Mouse (Mus musculus) layer of hippocampus, postnatal 14 days (tissue): ENCODE measurements at regions not wholly inside any gene's neighbourhood (a gene's known extent, or its start where the extent isn't known, plus 50 kb on each side); places are given as distances from the start of the nearest gene placed in this dataset.

Source experiments
- DNase-seq, 2 experiments: peaks; one replicate each; pipeline ENCODE4 v3.0.0; 2021 to 2022; ENCODE audit warnings: low spot score in 2 of 2, mixed read lengths in 1 of 2

DNA sequence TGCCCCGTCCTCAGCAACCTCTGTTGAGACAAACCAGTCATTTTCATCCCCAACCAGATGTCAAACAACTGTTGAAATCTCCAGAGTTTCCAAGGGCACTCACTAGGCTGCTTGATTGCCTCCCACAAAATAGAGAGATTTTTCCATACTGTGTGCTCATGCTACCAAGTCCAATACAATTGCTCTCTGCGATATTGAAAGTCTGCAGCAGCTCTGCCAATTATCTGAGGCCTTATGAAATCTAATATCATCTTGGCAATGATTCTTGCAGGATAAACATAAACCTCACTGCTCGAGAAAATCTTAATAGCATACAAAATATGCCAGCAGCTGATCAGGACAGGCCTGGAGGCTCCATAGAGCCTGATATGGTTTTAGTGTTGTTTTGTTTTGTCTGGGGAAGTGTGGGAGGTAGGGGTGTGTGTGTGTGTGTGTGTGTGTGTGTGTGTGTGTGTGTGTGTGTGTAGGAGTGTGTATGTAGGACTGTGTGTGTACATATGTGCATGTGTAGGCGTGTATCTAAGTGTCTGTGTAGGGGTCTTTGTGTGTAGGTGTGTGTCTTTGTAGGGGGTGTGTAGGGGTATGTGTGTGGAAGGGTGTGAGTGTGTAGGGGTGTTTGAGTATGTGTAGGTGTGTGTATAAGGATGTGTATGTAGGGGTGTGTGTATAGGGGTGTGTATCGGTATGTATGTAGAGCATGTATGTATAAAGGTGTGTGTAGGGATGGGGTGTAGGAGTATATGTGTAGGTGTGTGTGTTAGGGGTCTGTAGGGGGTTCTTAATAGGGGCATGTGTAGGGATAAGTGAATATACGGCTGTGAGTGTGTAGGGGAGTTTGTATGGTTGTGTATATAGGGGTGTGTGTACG lies 398.1 kb downstream of the Pdcd6ip start:
- no peak for DNase-seq

DNA sequence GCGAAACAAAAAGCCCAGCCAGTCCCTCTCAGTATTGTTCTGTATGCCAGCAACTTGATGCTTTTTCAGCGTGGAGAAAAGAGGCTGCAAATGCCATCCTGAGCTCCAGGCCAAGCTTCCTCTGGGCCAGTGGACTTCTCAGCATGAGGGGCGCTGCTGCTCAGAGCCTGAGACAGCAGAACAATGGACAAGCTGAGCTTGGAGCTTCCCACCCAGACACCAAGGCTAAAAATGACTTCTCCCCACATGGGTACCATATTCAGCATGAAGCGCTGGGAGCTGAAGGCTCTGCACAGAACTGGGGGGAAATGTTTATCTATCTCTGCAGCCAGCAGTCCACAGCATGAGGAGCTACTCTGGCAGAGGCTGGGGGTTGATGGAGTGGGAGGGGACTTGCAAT lies 402.3 kb downstream of the Pdcd6ip start:
- DNase-seq: peak; percentile 16 to 33

DNA sequence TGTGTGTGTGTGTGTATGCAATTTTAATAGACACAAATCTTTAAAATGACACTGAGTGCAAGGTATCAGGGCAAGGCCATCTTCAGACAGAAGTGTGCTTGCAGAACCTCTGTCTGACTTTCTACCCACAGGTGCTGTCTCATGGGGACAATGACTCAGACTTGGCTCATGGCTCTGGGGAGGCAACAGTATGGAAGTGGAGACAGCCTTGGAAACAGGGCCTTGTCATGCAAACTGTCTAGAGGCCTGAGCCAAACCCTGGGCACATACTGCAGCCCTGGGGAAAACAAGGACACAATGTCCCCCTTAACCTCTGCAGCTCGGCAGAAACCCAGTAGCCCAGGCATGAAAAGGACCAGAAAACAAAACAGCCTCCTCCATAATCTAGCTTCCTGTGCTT lies 405.6 kb downstream of the Pdcd6ip start:
- DNase-seq: no peak

DNA sequence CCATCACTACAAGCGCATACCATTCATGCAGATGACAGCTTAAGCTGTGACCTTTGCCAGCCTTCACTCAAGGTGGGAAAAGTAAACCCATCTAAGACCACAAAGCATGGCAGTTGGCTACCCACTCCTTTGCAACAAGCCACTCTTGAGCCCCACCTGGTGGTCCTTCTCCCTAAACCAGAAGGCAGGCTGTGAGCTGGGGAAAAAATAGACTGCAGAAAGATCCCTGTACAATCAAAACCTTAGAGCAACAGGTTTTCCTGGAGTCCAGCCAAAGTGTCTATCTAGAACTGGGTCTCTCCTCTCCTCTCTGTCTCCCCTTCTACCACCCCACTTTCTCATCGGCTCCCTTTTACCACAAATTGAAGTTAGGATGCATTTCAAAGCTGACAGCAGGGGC lies 407.2 kb downstream of the Pdcd6ip start:
- peak; percentile 42 to 52 for DNase-seq

DNA sequence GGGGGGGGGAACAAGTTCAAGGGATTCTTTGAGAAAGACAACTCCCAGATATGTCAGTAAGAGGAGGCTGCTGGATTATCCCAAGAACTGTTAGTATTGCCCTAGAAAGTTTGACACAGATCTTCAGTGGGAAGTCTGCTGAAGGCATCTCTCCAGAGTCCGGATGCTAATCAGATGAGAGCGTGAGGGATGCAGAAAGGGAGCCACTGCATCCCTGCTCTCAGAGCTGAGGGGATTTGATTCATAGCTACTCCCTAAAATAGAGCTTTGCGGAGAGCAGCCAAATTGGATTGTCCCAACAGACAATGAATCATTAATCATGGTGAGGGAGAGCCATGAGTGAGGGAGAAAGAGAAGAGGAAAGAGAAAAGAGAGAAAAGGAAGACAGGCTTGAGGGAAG lies 408.2 kb downstream of the Pdcd6ip start:
- peak in 1 of 2 experiments; percentile 18 for DNase-seq

DNA sequence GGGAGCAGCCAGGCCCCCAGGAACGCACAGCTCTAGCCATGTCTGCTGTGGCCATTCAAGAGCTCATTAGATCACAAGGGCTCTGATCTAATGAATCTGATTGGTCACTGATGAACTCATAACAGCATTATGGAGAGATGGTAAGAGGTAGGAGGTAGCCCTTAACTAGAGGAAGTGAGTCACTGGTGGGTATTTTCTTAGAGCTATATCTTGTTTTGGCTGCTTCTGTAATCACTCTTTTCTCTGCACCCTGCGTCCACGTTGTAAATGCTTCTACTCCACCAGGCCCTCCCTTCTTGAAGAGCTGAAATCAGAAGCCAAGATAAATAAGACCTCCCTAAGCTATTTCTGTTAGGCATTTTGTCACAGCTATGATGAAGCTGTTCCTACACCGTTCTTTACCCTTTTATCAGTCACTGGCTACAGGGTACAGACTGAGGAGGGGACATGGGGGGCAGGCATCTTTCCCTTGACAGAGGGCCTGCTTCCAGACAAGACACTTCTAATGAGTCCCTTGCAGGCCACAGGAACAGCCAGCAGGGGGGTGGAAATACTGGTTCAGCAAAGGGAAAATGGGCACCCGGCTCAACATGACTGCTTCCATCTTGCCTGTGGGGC lies 412.1 kb downstream of the Pdcd6ip start:
- DNase-seq: no peak

DNA sequence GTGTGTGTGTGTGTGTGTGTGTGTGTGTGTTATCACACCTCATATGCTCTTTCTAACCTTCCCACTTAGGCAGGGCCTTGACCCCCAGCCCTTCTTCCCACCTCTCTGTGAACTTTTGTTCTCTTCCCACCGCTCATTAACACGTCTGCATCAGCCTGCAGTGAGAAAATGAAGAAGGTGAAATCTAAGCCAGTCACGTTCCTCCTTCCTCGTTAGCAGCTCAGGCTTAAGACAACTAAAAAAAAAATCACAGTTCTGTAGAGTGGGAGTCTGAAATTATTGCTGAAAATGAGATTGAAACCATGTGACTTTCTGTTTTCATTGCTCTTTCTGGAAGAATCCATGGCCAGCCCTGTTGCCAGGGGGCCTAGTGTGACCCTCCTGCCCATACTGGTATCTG lies 420.7 kb downstream of the Pdcd6ip start:
- DNase-seq: no peak

DNA sequence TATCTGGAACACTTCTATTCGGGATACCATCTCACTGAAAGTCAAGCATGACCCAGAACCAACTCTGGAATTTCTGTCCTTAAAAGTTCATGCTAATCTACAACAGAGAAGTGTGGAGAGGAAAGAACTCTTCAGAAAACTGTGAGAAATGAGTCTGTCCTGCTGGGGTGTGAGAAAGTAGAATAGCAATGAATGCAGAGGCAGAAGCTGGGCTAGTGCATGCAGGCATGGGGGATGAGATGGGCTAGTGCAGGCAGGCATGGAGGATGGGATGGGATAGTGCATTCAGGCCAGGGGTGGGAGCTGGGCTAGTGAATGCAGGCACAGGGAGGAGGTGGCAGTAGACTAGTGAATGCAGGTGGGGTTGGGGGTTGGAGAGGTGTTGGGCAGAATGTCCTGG lies 424.8 kb downstream of the Pdcd6ip start:
- no peak for DNase-seq

DNA sequence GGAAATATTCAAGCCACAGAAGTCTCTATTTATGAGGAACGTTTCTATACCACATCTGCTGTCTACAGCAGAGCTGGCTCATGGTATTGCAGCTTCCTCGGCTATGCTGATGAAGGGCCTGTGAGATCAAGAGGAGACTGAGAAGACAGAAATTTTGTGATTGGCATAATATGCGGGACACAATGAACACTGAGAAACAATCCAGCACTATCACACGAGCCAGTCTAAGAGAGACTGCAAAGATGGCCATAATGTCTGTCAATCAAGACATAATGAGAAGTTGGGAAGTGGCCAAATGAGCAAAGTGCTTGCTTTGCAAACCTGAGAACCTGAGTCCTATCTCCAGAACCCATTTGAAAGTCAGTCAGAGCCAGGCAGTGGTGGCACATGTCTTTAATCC lies 437.5 kb downstream of the Pdcd6ip start:
- no peak for DNase-seq

DNA sequence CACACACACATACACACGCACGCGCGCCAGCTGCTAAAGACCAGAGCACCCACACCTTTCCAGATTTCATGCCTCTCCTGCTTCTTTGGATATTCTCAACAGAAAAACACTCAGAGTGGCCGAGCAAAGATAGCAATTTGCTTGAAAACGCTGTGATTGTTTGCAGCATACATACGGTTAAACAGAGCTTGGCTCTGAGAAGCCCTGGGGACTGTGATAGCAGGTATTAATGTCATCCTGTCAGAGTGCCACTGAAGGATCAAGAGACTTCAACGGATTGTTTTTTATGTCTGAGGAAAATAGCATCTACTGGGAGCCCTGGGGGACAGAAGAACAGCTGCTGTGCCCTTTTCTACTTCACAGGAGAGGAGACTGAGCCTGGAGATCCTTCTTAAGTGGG lies 440.4 kb downstream of the Pdcd6ip start:
- no peak for DNase-seq

DNA sequence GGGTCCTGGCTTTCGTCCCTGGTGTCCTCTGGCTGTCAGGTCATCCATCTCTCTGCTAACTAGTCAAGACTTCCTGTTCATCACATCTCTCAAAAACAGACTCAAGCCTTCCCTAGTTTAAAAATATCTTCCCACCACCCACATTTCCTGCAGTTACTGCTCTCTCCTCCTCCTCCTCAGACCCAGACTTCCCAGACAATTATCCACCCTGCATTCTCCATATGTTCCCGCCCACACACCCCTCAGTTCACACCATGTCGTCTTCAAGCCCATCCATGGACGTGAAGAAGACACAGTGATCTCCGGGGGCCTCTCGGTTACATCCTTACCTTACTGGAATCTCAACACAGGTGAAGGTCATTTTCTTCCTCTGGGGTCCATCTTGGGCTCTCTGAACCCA lies 444.4 kb downstream of the Pdcd6ip start:
- no peak for DNase-seq

DNA sequence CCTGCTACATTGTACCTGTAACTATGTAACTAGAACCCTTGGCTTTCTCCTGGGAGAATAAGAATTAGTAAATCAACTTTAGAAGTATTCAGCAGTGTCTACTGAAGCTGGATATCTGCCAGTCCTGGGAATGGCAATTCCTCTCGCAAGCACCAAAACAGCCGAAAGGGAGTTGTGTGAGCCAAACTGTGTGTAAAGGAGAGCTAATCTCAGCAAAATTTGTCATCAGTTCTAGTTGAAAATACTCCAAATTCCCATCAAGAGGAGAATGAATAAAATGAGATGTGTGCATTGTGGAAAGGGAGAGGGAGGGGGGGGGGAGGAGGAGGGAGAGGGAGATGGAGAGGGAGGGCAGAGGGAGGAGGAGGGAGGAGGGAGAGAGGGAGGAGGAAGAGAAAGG lies 447.8 kb downstream of the Pdcd6ip start:
- no peak for DNase-seq

DNA sequence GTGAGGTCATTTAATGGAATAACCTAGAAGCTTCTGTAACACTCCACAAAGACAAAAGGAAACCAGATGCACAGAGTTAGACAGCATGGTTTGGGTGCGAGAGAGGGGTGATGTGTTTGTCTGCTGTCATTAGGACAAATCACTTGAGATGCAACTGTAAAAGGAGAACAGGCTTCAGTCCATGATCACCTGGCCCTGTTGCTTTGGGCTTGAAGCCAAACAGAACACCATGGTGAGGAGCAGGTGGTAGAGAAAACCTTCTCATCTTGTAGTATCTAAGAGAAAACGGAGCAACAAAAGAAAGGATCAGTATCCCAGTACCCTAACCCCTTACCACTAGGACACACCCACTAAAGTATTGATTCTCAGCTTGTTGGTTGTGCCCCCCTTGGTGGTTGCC lies 449.5 kb downstream of the Pdcd6ip start:
- no peak for DNase-seq

DNA sequence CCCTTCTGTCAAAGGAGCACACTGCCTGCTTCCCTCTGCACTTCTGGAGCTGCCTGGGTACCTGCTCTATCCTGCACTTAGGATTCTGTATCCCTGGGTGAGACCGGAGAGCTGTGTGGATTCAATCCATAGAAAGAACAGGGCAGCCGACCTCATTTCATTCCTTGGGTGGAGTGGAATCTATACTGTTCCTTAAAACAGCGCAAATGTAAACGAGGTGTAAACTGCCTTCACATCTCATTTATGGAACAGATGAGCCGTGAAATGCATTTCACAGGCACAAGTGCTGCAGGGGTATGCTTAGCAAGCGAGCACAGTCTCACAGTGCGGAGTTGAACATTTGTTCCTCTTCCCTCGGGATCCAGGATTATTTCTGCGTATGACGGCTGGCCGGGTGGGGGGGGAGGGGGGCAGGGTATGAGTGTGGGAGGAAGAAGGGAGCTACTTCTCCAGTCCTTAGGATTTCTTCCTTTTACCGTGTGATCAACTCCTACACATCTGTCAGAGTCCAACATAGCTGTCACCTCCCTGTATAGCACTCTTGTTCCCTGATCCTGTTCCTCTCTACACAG lies 459.3 kb downstream of the Pdcd6ip start:
- peak in 1 of 2 experiments; percentile 32 for DNase-seq

DNA sequence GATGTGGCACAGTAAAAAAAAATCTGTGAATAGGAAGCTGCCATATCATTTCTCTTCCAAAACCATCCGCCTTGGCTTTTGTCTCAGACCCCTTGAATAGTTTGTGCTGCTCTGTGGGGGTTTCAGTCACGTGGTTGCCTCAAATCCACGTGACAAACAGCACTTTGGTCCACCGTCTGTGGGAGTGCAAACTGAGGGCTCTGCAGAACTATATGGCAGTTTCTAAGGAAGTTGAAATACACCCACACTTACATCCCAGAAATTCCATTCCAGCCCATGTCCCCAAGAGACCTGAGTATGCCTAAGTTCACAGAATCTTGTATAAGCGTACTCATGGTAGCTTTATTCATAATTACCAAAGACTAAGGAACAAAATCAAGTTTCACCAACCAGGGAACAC lies 460.1 kb downstream of the Pdcd6ip start:
- DNase-seq: no peak

DNA sequence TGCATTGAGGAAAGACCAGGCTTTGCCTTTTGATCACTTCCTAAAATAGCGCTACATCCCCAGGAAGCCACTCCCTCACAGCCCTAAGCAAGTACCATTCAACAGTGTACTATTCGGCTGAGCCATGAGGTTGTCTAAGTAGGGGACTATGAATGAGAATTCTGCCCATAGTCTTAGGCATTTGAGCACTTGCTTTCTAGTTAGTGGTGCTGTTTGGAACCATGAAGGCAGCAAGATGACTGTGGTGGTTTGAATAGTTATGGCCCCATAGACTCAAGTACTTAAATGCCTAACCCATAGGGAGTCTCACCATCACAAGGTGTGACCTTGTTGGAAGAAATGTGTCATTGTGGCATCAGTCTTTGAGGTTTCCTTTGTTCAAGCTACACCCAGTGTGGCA lies 464.2 kb downstream of the Pdcd6ip start:
- no peak for DNase-seq

DNA sequence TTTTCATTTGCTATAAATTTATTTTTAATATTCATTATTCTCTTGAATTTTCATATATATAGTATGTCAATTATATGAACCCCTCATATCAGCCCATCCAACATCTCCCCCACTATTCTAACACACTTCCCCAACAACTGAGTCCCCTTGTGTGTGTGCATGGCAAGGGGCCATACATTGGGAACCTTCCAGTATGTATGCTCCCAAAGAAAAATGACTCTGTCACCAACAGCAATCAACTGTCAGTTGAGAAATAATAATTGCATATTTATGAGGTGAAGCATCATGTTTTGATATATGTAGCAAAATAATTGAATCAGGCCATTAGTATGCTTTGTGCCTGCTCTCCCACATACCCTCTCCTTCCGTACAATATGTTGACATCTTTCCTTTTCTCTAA lies 474.7 kb downstream of the Pdcd6ip start:
- DNase-seq: no peak

DNA sequence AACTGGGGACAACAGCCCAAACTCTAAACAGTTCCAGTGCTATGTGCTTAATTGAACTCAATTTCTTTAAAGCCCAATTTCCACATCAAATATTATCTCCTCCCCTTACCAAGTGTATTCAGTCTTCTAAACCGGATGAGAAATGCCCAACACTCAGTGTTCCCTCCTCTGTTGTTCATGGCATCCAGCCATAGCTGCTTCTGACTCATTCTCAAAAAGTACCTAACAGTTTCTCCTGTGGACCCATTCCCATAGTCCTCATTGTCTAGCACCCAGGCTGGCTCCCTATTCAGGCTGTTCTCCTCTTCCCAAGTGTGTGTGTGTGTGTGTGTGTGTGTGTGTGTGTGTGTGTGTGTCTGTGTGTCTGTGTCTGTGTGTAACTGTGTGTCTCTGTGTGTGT lies 478.7 kb downstream of the Pdcd6ip start:
- DNase-seq: no peak

DNA sequence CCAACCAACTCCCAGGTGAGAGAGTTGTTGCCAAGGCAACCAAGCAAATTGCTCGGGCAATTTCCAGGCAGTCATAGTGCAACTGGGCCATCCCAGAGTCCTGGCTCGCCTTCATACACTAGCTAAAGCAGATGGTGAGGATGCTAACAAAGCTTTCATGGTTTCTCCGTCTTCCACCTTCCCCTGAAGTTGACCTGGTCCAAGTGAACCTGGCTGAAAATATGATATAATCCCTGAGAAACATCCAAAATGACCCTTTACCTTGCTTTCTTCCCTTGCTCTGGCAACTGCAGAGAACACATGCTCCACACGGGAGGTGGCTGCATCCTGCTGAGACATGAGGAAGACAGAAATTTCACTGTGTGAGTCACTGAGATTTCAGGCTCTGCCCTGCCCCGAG lies 494.1 kb downstream of the Pdcd6ip start:
- DNase-seq: no peak

DNA sequence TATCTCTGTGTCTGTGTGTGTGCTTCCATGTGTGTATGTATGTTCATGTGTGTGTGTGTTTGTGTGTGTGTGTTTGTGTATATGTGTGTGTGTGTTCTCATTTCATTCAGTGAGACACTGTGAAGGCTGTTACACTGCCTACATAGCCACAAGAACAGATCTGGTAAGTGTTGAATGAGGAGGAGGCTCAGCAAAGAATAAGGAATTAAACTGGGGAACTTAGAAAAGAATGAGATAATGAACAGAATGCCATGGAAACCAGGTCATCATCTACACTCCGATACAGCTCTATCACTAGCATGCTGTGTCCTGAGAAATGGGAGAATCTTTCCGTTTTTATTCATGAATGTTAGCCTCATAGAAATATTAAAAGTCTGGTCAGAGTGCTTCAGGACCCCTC lies 495.7 kb downstream of the Pdcd6ip start:
- DNase-seq: no peak

DNA sequence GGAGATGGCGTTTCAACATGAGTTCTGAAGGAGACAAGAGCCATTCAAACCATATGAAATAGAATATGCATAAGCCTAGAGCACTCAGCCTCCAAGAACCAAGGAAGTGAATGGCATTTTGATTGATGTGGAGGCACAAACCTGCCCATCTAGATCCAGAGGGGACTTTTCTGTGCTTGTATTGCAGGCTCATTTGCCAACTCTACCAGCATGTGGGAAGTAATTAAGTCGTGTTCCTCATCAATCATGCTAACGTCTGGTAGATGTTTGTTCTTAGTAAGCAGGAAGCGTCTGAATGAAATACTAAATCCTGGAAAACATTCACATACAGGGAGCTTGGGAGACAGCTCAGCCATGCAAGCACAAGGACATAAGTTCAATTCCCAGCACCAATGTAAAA lies 499.9 kb downstream of the Pdcd6ip start:
- DNase-seq: peak in 1 of 2 experiments; percentile 19

DNA sequence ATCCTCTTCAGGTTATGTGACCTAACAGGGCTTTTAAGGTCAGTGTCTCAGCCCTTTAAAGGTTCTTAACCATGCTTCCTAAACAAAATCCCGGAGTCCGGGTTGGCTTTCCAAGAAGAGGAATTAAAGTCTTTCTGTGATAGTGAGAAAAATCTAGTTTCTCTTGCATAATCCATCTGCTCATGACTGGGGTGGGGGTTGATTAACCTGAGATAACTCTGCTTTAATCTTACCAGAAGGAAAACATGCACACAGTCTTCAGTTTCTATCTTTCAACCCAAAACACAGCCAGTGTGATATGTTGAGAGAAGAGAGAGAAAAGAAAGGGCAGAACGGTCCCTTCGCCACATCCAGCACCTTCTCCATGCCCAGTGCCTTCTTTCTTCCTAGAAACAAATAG lies 508.8 kb downstream of the Pdcd6ip start:
- no peak for DNase-seq

DNA sequence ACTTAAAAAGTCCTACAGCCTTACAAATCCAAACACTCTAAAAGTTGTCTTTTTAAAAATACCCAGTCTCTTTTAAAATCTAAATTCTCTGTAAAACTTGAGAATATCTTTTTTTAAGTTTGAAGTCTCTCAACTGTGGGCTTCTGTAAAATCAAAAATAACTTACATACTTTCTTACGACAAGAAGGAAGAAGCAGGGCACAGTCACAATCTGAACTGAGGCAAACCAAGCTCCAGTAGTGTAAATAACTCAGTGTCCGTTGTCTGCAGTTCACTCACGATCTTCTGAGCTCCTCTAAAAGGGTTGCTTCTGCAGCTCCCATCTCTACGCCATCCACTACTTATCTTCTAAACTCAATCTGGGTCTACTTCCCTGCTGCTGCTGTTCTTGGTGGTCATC lies 512.5 kb downstream of the Pdcd6ip start:
- DNase-seq: no peak
